Mouse (Mus musculus) stomach, embryonic 14.5 days (tissue): ENCODE results near the gene Ube2l6. TPM values are rescaled to one million over a fixed set of nuclear protein-coding genes. Genes with fewer than 3 reads are reported as not detected.

Source experiments
- ATAC-seq: fragments of 200-750 bp; cut with Nextera tagmentation; 2 replicates; pipeline ENCODE4 v1.8.0; 2017; ENCODE audit warnings: low read depth, moderate TSS enrichment; ENCODE audit not compliant: insufficient number of reproducible peaks, insufficient read depth, low FRiP score
- H3K27ac ChIP-seq: fragments of 300-500 bp; sonication (generic); 2 replicates; pipeline ENCODE4 v1.5.1; 2014; ENCODE audit warnings: mild to moderate bottlenecking, low read length, moderate library complexity, mixed read lengths
- H3K27me3 ChIP-seq: fragments of 300-500 bp; sonication (generic); 2 replicates; pipeline ENCODE4 v1.6.1; 2014; ENCODE audit warnings: low read length, control low read depth, mixed read lengths; ENCODE audit not compliant: control insufficient read depth, insufficient read depth
- H3K36me3 ChIP-seq: fragments of 300-500 bp; sonication (generic); 2 replicates; pipeline ENCODE4 v1.6.1; 2014; ENCODE audit warnings: mild to moderate bottlenecking, control low read depth, low read length, moderate library complexity, mixed read lengths; ENCODE audit not compliant: control insufficient read depth, insufficient read depth
- H3K4me1 ChIP-seq: fragments of 300-500 bp; sonication (generic); 2 replicates; pipeline ENCODE4 v1.6.1; 2014; ENCODE audit warnings: low read length, control low read depth, mixed read lengths; ENCODE audit not compliant: control insufficient read depth, insufficient read depth
- H3K4me2 ChIP-seq: fragments of 300-500 bp; sonication (generic); replicated peaks from 2 replicates; pipeline ENCODE4 v1.6.1; 2014; ENCODE audit warnings: low read depth, low read length, control low read depth
- H3K4me3 ChIP-seq: fragments of 300-500 bp; sonication (generic); 2 replicates; pipeline ENCODE4 v1.5.1; 2014; ENCODE audit warnings: low read depth, low read length, control low read depth
- H3K9ac ChIP-seq: fragments of 300-500 bp; sonication (generic); replicated peaks from 2 replicates; pipeline ENCODE4 v1.6.1; 2014; ENCODE audit warnings: low read depth, mild to moderate bottlenecking, control low read depth, low read length, moderate library complexity, mixed read lengths
- H3K9me3 ChIP-seq: fragments of 300-500 bp; sonication (generic); 2 replicates; pipeline ENCODE4 v1.6.1; 2016; ENCODE audit warnings: low read depth, low read length, control low read depth; ENCODE audit not compliant: control insufficient read depth
- WGBS: fragments of 180-500 bp; shearing (Covaris S2); extraction: QIAGEN DNeasy Blood & Tissue Kit; methylation state at CpG from one replicate; pipeline ENCODE4 v1.1.7; 2014; 5-methylcytosine and 5-hydroxymethylcytosine counted together
- polyA plus RNA-seq: library from polyadenylated mRNA; unstranded; fragments of >200 nt; fragmentation: Nextera tagmentation; extraction: Ambion mirVana; gene quantifications from 2 replicates; pipeline ENCODE4 v1.2.1, GENCODE M21; 2014

Ube2l6 gene
- polyA plus RNA-seq: 36.2 and 38.0 TPM in 2 replicates

DNA sequence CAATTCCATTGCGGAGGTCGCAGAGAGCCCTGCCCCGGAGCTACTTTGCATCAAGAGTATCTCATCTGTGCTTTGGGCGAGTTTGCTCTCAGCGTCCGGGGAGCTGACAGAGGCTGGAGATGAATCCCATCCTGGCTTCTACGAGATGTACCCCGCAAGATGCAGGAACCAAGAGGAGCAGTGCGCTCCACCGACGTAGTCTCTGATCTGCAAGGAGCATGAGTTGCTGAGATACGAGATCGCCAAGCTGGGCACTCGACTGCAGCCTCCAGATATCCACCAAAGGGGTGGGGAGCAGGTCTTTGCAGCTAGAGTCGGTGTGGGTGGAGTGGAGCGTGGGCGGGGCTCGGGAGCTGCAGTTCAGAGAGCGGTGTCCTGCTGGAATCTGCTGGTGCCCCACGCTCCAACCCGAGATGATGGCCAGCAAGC, at the start of gene Ube2l6:
Gene Ube2l6, plus strand, starts transcription at position 336 of the 429 bp plus-strand sequence.
- Histone ChIP-seq H3K9ac (no peak within 1 kb of the TSS; the same call in 1 of the 2 replicates), H3K9me3 (no peaks in the 10 kb centered on the region; the same call in 1 of the 2 replicates), H3K4me2 (peak within 1 kb of the TSS; percentile 94), H3K27ac (peak within 1 kb of the TSS; percentile 55), H3K4me3 (peak within 1 kb of the TSS; percentile 64), H3K36me3 (no peaks in the 10 kb centered on the region), H3K4me1 (no peaks in the 10 kb centered on the region), H3K27me3 (no peaks in the 10 kb centered on the region)
- WGBS: under 1% methylated on average over 21 of the region's 21 CpGs
- peak; percentile 81; the same call in 1 of the 2 replicates for ATAC-seq

- no peak overlapping the region for H3K27ac ChIP-seq
- 0 out of 2 replicates have a peak, but pooled peaks have one; percentile 18 for ATAC-seq
- H3K4me1 ChIP-seq: no peaks in the 10 kb centered on the region
- WGBS: 45% methylated on average over 6 of the region's 6 CpGs
- no peaks in the 10 kb centered on the region for H3K27me3 ChIP-seq
- H3K9me3 ChIP-seq: no peaks in the 10 kb centered on the region
- H3K4me3 ChIP-seq: no peak overlapping the region
- no peaks in the 10 kb centered on the region for H3K36me3 ChIP-seq
- H3K9ac ChIP-seq: no peak overlapping the region
- no peak overlapping the region for H3K4me2 ChIP-seq
Measured at GRCm38 (mm10) chr2:84750115-84750514, 48.5 kb upstream of the Ube2l6 start.

DNA sequence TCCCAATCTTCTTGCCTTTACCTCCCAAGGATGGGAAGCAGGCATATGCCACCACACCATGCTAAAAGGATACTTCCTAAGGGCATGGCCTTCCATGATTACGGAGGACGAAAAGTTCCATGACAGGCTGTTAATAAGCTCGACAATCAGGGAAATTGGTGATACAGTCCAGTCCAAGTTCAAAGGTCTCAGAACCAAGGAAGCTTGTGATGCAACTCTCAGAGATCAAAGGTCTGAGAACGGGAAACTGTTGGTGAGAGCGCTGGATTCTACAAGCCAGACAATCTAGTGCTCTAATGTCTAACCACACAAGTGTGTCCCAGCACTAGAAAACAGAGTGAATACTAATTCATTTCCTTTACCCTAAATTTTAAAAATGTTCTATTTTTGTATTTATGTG, 42.4 kb upstream of the Ube2l6 start:
- Histone ChIP-seq H3K27me3 (no peaks in the 10 kb centered on the region), H3K4me1 (no peaks in the 10 kb centered on the region), H3K4me3 (no peak overlapping the region), H3K27ac (no peak overlapping the region), H3K9me3 (no peaks in the 10 kb centered on the region), H3K9ac (no peak overlapping the region), H3K4me2 (no peak overlapping the region), H3K36me3 (no peaks in the 10 kb centered on the region)
- no peak for ATAC-seq
- 79% methylated on average over 5 of the region's 5 CpGs for WGBS

DNA sequence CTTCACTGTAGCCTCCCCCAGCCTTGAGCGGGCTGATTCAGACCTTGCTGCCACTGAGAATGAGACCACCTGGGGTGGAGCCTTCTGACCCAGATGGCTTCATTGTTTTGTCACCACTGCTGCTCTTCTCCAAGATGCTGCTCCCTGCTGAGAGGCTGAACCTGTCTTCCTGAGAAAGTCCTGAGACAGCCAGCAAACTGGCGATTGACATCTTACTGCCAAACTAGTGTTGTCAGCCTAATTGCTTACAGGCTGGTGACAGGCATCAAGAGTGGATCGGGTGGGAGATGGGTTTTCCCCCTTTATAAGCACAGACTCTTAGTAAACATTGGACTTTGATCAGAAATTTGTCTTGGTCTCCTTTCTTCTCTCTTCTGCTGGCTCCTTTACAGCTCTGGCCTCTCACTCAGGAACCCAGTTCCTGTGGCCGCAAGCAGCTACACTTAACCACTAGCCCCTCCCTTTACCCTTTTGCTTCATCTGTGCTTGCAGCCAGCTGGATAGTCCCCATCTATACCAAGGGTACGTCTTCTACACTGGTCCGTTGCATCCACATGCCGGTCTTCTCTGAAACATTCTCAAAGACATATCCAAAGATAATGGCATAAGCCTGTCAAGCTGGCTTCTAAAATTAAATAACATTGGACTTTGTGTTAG, 41.5 kb upstream of the Ube2l6 start:
- Histone ChIP-seq H3K4me2 (no peak overlapping the region), H3K27ac (no peak overlapping the region), H3K4me3 (no peak overlapping the region), H3K36me3 (no peaks in the 10 kb centered on the region), H3K4me1 (no peaks in the 10 kb centered on the region), H3K9ac (no peak overlapping the region), H3K27me3 (no peaks in the 10 kb centered on the region), H3K9me3 (no peaks in the 10 kb centered on the region)
- ATAC-seq: no peak
- WGBS: 57% methylated on average over 7 of the region's 7 CpGs

DNA sequence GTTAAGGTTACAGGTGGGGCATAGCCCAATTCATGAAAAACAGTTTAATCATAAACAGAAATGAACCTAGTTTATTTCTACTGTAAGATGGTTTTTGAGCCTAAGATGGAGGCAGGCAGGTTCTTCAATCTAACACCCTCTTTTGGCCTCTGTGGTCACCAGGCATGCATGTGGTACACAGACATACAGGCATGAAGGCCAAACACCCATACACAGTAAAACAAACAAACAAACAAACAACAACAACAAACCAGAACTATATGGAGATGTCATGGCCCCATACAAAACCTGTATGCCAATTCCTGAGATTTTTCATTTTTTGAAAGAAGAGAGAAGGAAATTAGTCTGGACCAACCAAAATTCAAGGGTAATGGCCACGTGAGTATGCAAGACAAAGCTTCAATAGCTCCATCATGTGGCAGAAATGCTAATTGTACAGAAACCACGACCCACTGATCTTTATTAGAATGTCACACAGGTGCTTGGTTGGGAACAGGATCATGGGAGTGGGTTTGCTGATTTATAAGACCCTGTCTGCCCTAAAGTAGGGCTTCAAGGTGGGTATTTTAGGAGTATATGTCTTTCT, 40.0 kb upstream of the Ube2l6 start:
- 0% methylated on average over 2 of the region's 2 CpGs for WGBS
- no peak overlapping the region for H3K9ac ChIP-seq
- no peaks in the 10 kb centered on the region for H3K4me1 ChIP-seq
- H3K36me3 ChIP-seq: no peaks in the 10 kb centered on the region
- no peaks in the 10 kb centered on the region for H3K9me3 ChIP-seq
- ATAC-seq: no peak
- H3K4me2 ChIP-seq: no peak overlapping the region
- H3K27ac ChIP-seq: no peak overlapping the region
- no peaks in the 10 kb centered on the region for H3K27me3 ChIP-seq
- no peak overlapping the region for H3K4me3 ChIP-seq

GRCm38 (mm10) chr2:84760777-84761176, 37.9 kb upstream of the Ube2l6 start:
- 67% methylated on average over 8 of the region's 8 CpGs for WGBS

DNA sequence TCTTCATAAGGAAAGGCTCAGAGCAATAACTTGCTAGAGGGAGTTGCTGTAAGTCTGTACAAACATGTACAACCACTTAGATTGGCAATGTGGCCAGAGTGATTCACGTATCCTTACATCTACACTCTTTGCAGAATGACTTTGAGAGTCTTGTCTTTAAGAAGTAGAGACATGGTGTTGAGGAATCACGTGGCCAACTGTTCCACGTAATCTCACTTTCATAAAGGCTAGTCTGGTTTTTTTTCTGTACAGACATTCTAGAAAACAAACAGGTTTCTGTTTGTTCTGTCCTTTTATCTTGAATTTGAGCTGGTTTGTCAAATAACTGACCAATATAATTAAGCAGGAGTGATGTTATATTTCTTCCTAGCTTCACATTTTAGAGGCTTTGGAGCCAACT, 37.3 kb upstream of the Ube2l6 start:
- WGBS: 74% methylated on average over 3 of the region's 3 CpGs
- Histone ChIP-seq H3K27me3 (no peaks in the 10 kb centered on the region), H3K4me3 (no peak overlapping the region), H3K36me3 (no peaks in the 10 kb centered on the region), H3K4me2 (no peak overlapping the region), H3K27ac (no peak overlapping the region), H3K9me3 (no peaks in the 10 kb centered on the region), H3K9ac (no peak overlapping the region), H3K4me1 (no peaks in the 10 kb centered on the region)
- no peak for ATAC-seq

More at GRCm38 (mm10) chr2:84760777-84761176, 37.9 kb upstream of the Ube2l6 start:
- H3K27ac ChIP-seq: no peak overlapping the region
- no peaks in the 10 kb centered on the region for H3K9me3 ChIP-seq
- H3K4me2 ChIP-seq: no peak overlapping the region
- H3K9ac ChIP-seq: no peak overlapping the region
- H3K27me3 ChIP-seq: no peaks in the 10 kb centered on the region
- no peaks in the 10 kb centered on the region for H3K36me3 ChIP-seq
- H3K4me3 ChIP-seq: no peak overlapping the region
- no peaks in the 10 kb centered on the region for H3K4me1 ChIP-seq
- ATAC-seq: no peak

GRCm38 (mm10) chr2:84761840-84762239, 36.8 kb upstream of the Ube2l6 start:
- Histone ChIP-seq H3K27me3 (no peaks in the 10 kb centered on the region), H3K4me1 (no peaks in the 10 kb centered on the region), H3K9me3 (no peaks in the 10 kb centered on the region), H3K4me3 (no peak overlapping the region), H3K4me2 (no peak overlapping the region), H3K36me3 (no peaks in the 10 kb centered on the region), H3K27ac (no peak overlapping the region), H3K9ac (no peak overlapping the region)
- ATAC-seq: no peak
- 73% methylated on average over 1 of the region's 1 CpGs for WGBS
